In the genomic region with DNA sequence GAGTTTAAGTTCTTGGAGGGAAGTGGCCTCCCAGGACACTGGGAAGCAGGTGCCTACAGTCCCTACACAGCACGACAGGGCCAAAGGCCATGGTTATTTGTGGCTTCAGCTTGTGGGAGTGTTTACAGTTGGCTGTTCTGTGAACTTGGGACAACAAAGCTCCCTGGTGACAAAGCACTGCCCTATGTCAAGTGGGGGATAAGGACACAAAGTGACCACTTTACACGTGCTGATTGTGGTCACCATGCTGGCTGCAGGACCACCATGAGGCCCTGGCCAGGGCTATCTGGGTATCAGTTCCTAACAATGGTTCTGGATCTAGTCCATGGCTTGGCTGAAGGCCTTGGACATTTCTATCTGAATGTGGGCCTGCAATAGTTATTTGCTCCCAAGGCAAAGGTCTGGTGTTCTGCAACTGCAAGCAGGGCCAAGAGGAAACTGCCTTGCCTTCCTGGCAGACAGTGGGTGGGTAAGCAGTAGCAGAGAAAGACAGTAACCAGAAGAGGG, we compare ENCODE assay signal across 10 mouse cellular contexts. TPM values are rescaled to one million over a fixed set of nuclear protein-coding genes. Genes with fewer than 3 reads are reported as not detected.
DNase-seq lines count a peak whose midpoint lies in the region; ATAC-seq and TF ChIP-seq lines count a peak whose summit lies in the region.
"Had no signal": no experiment of that assay in that cellular context is flagged by ENCODE, and none has a peak within 500 bp of the region (broad histone marks: within the 10 kb centered on the region; RNA-seq: fewer than 3 reads in every experiment).

No protein-coding gene starts in this region.

- H3K27me3 ChIP-seq in heart, embryonic 13.5 days (replicated peaks) = peaks cover 11% of the 10 kb centered on the region
- no peaks in the 10 kb centered on the region for H3K27me3 ChIP-seq in liver, embryonic 11.5 days (replicated peaks; ENCODE audit: control insufficient read depth, insufficient read depth, low read length)
- H3K27me3 ChIP-seq in small intestine, adult 2 months (ENCODE audit: control insufficient read depth, insufficient read depth, low read length) = no peaks in the 10 kb centered on the region
- H3K27me3 ChIP-seq: forebrain, embryonic 15.5 days had no signal

- DNase-seq in layer of hippocampus, adult 2 months (ENCODE audit: low spot score in 2 of 2) = no peak
- DNase-seq in layer of hippocampus, adult 18-20 months (ENCODE audit: low spot score in 2 of 2) = no peak
- no peak for DNase-seq in liver, embryonic 11.5 days (ENCODE audit: low spot score)
- no peak for DNase-seq in right cerebral cortex, postnatal 4 days
- no peak for DNase-seq in retina, postnatal 1 day
- DNase-seq in thymus, adult 18-20 months = no peak

- WGBS in heart, embryonic 13.5 days = 28% methylated on average over 2 of the region's 2 CpGs
- 49% methylated on average over 2 of the region's 2 CpGs for WGBS in liver, embryonic 11.5 days
- 19% methylated on average over 2 of the region's 2 CpGs for WGBS in small intestine, adult 2 months

- no peak overlapping the region for H3K4me2 ChIP-seq in heart, embryonic 13.5 days
- no peak overlapping the region for H3K4me2 ChIP-seq in liver, embryonic 11.5 days
- H3K4me2 ChIP-seq: forebrain, embryonic 15.5 days had no signal

- H3K9ac ChIP-seq in heart, embryonic 13.5 days = no peak overlapping the region
- no peak overlapping the region for H3K9ac ChIP-seq in liver, embryonic 11.5 days (ENCODE audit: low read depth, low read length)
- H3K9ac ChIP-seq: forebrain, embryonic 15.5 days had no signal

- TF ChIP-seq POLR2A in small intestine, adult 2 months (IDR thresholded peaks at IDR 0.05; ENCODE audit: low read depth, low read length) = no peak

- no peak for ATAC-seq in heart, embryonic 13.5 days (ENCODE audit: extremely low read depth, insufficient number of reproducible peaks, low FRiP score, low TSS enrichment)
- 0 out of 2 replicates have a peak, but pooled peaks have one; percentile 21 for ATAC-seq in liver, embryonic 11.5 days (replicated peaks; ENCODE audit: low FRiP score)
- ATAC-seq: forebrain, embryonic 15.5 days had no signal

- no peak for TF ChIP-seq CTCF in layer of hippocampus, adult 2 months (conservative IDR thresholded peaks at IDR 0.05)
- no peak for TF ChIP-seq CTCF in small intestine, adult 2 months (IDR thresholded peaks at IDR 0.05; ENCODE audit: extremely low read depth, insufficient read length, insufficient replicate concordance, low read depth, low read length)

- peaks cover 24% of the 10 kb centered on the region for H3K36me3 ChIP-seq in heart, embryonic 13.5 days
- H3K36me3 ChIP-seq in liver, embryonic 11.5 days (ENCODE audit: control insufficient read depth, insufficient read depth, low read length) = peaks cover 12% of the 10 kb centered on the region; the same call in 1 of the 2 replicates
- H3K36me3 ChIP-seq in small intestine, adult 2 months (ENCODE audit: control insufficient read depth, insufficient read depth, low read length) = peaks cover 16% of the 10 kb centered on the region

- H3K9me3 ChIP-seq in heart, embryonic 13.5 days = no peaks in the 10 kb centered on the region
- H3K9me3 ChIP-seq in liver, embryonic 11.5 days (ENCODE audit: control insufficient read depth, low read length) = no peaks in the 10 kb centered on the region
- H3K9me3 ChIP-seq: forebrain, embryonic 15.5 days; G1E had no signal

- no peak overlapping the region for H3K4me3 ChIP-seq in layer of hippocampus, adult 2 months
- H3K4me3 ChIP-seq in heart, embryonic 13.5 days = no peak overlapping the region
- H3K4me3 ChIP-seq in liver, embryonic 11.5 days (ENCODE audit: low read depth, low read length) = no peak overlapping the region
- H3K4me3 ChIP-seq in small intestine, adult 2 months (ENCODE audit: low read depth, low read length) = no peak overlapping the region
- H3K4me3 ChIP-seq: forebrain, embryonic 15.5 days had no signal

- peak overlapping the region; percentile 32; the same call in 1 of the 2 replicates for H3K27ac ChIP-seq in layer of hippocampus, adult 2 months
- H3K27ac ChIP-seq in heart, embryonic 13.5 days (replicated peaks) = peak overlapping the region; percentile 6; the same call in 1 of the 2 replicates
- H3K27ac ChIP-seq in liver, embryonic 11.5 days (ENCODE audit: low read depth, low read length) = peak overlapping the region; percentile 45; the same call in 1 of the 2 replicates
- peak overlapping the region; percentile 56 for H3K27ac ChIP-seq in small intestine, adult 2 months (ENCODE audit: insufficient read depth, low read depth, low read length)
- H3K27ac ChIP-seq: forebrain, embryonic 15.5 days had no signal

- peaks cover 33% of the 10 kb centered on the region for H3K4me1 ChIP-seq in heart, embryonic 13.5 days
- peaks cover 7% of the 10 kb centered on the region for H3K4me1 ChIP-seq in liver, embryonic 11.5 days (replicated peaks; ENCODE audit: control insufficient read depth, insufficient read depth, low read length)
- peaks cover 8% of the 10 kb centered on the region; the same call in 1 of the 2 replicates for H3K4me1 ChIP-seq in small intestine, adult 2 months (ENCODE audit: control insufficient read depth, insufficient read depth, insufficient read length, low read length)

RNA-seq across cellular contexts. Expression of a gene that starts 8.5 kb away (rescaled TPM):
- under 1 TPM; 0.23 to 0.27 TPM for total RNA-seq in layer of hippocampus, adult 2 months (2021)
- total RNA-seq in layer of hippocampus, adult 18-20 months (2021) = under 1 TPM in 1 of 2 experiments, not detected in 1; 0.20 TPM
- 0.09 TPM in 1 of 2 replicates, not detected in the other for polyA plus RNA-seq in heart, embryonic 13.5 days (2015; fragmentation: Nextera tagmentation; extraction: Ambion mirVana)
- polyA plus RNA-seq in liver, embryonic 11.5 days (2014; fragmentation: Nextera tagmentation; extraction: Ambion mirVana) = 0.84 and 0.86 TPM in 2 replicates
- 0.13 TPM in 1 of 2 replicates, not detected in the other for polyA plus RNA-seq in small intestine, adult 2 months (2012; rRNA removed)
- total RNA-seq: G1E had no signal
- polyA plus RNA-seq: G1E had no signal

RNA-seq across cellular contexts. Expression of a gene that starts 26.2 kb away (rescaled TPM):
- 10 to 100 TPM; 47.6 to 57.0 TPM for total RNA-seq in layer of hippocampus, adult 2 months (2021)
- total RNA-seq in layer of hippocampus, adult 18-20 months (2021) = 10 to 100 TPM; 55.7 to 56.2 TPM
- 50.8 and 57.1 TPM in 2 replicates for polyA plus RNA-seq in heart, embryonic 13.5 days (2015; fragmentation: Nextera tagmentation; extraction: Ambion mirVana)
- polyA plus RNA-seq in liver, embryonic 11.5 days (2014; fragmentation: Nextera tagmentation; extraction: Ambion mirVana) = 27.1 and 33.3 TPM in 2 replicates
- polyA plus RNA-seq in small intestine, adult 2 months (2012; rRNA removed) = 71.2 and 131 TPM in 2 replicates

RNA-seq across cellular contexts. Expression of a gene that starts 43.0 kb away (rescaled TPM):
- 10 to 100 TPM; 15.2 to 16.3 TPM for total RNA-seq in layer of hippocampus, adult 2 months (2021)
- 10 to 100 TPM; 10.8 to 11.4 TPM for total RNA-seq in layer of hippocampus, adult 18-20 months (2021)
- polyA plus RNA-seq in heart, embryonic 13.5 days (2015; fragmentation: Nextera tagmentation; extraction: Ambion mirVana) = 25.9 and 26.6 TPM in 2 replicates
- polyA plus RNA-seq in liver, embryonic 11.5 days (2014; fragmentation: Nextera tagmentation; extraction: Ambion mirVana) = 17.0 and 18.4 TPM in 2 replicates
- polyA plus RNA-seq in small intestine, adult 2 months (2012; rRNA removed) = 3.0 and 3.2 TPM in 2 replicates
- total RNA-seq: G1E had no signal

RNA-seq across cellular contexts. Expression of a gene that starts 49.3 kb away (rescaled TPM):
- 10 to 100 TPM; 21.4 to 24.4 TPM for total RNA-seq in layer of hippocampus, adult 2 months (2021)
- 10 to 100 TPM; 23.2 to 25.2 TPM for total RNA-seq in layer of hippocampus, adult 18-20 months (2021)
- 12.1 and 13.2 TPM in 2 replicates for polyA plus RNA-seq in heart, embryonic 13.5 days (2015; fragmentation: Nextera tagmentation; extraction: Ambion mirVana)
- 12.0 and 14.1 TPM in 2 replicates for polyA plus RNA-seq in liver, embryonic 11.5 days (2014; fragmentation: Nextera tagmentation; extraction: Ambion mirVana)
- 6.0 and 7.4 TPM in 2 replicates for polyA plus RNA-seq in small intestine, adult 2 months (2012; rRNA removed)

Comparison
In these comparisons a context has a peak if more than half of its experiments do, and no peak if none do; other contexts are left out.
1. H3K27ac ChIP-seq: peak in every context shown above with its lines; median percentile 56 in small intestine, adult 2 months; 45 in liver, embryonic 11.5 days; 32 in layer of hippocampus, adult 2 months; 6 in heart, embryonic 13.5 days.